Mouse (Mus musculus) erythroblast, embryonic 14.5 days (primary cell): ENCODE data around the gene Foxo3.

Experiments
- GATA1 ChIP-seq: IDR thresholded peaks from 2 replicates; pipeline ENCODE4 v1.6.1; 2012; ENCODE audit warnings: low read length, inconsistent platforms, mixed read lengths
- TAL1 ChIP-seq: IDR thresholded peaks from 3 replicates; pipeline ENCODE4 v1.6.1; 2012; ENCODE audit warnings: low read length, inconsistent platforms, mixed read lengths

GRCm38 (mm10) chr10:42296559-42296958 is 20.0 kb upstream of the Foxo3 start:
- TF ChIP-seq GATA1: no peak
- no peak for TF ChIP-seq TAL1
